Mouse (Mus musculus): ENCODE measurements at regions not wholly inside any gene's neighbourhood (a gene's known extent, or its start where the extent isn't known, plus 50 kb on each side); places are given as distances from the start of the nearest gene placed in this dataset.

DNA sequence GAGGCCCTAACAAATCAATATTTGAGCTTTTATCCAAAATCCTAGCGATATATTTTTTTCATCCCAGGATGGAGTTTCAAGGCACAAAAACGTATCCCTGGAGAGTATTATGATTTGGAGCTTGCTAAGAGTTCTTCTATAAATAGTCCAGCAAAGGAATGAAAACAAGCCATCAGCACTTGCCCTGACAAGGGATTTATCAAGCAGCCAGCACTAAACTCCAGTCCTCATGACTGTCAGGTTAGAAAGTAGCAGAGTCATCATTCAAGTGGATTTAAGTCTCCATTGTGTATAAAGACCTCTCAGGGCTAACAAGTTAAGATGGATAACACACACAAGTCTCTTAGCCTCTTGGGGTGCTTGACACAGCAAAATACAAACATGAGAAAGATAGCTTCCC, 148.6 kb upstream of the Ust start:
- no peak for DNase-seq (ENCODE audit: inconsistent ontology term)

DNA sequence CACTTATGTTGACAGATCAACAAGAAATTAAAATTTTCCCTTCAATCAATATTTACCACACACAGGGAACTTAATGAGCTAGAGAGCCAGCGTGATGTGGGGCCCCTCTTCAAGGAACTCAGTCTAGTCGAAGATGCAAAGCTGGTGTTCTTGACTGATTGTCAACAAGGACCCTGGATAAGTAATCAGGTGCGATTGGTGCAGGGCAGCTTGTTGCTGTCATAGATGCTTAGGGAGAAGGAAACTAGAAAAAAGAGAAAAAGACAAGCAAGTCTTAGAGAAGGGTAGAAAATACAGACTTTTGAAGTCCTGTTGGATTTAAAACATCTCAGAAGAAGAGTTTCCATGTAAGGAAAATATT, 140.3 kb upstream of the Ust start:
- DNase-seq (ENCODE audit: inconsistent ontology term) = no peak

DNA sequence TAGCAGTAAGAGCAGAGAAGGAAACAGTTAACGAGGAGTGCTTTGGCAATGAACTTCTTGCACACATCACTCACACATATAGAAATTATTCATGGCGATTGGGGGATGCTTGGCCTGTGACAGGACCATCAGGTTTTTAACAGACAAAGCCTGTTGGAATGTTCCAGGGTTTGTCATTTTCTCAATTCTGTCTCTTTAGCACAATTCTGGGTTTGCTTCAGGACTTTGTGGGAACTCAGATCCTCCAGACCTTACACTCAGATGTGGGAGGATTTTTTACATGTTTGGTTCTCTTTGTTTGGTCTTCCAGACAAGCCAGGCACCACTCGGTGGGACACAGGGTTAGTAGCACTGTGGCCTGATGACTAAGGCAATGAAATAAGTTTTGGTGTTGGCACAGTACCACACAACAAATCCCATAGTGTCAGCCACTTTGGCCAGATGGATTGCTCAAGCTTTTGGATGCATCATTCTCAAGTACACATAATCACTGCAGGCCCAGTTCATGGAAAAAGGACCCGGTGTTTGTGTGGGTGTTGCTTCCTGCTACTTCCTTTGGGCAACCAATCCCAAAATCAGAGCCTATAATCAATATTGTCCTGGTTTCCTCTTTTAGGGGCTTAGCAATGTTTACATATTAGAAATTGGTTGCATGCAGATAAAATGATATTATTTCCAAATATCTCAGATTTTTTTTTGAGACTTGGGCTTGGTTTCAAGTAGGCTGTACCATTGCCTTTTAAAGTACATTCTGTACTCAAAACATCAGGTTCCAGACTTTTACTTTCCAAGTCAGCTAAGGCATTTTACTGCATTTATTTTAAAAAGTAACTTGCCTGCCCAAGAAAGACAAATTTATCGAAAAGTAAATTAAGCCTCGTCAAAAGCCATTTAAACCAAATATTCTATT, 139.7 kb upstream of the Ust start:
- peak; percentile 64 for DNase-seq (ENCODE audit: inconsistent ontology term)

DNA sequence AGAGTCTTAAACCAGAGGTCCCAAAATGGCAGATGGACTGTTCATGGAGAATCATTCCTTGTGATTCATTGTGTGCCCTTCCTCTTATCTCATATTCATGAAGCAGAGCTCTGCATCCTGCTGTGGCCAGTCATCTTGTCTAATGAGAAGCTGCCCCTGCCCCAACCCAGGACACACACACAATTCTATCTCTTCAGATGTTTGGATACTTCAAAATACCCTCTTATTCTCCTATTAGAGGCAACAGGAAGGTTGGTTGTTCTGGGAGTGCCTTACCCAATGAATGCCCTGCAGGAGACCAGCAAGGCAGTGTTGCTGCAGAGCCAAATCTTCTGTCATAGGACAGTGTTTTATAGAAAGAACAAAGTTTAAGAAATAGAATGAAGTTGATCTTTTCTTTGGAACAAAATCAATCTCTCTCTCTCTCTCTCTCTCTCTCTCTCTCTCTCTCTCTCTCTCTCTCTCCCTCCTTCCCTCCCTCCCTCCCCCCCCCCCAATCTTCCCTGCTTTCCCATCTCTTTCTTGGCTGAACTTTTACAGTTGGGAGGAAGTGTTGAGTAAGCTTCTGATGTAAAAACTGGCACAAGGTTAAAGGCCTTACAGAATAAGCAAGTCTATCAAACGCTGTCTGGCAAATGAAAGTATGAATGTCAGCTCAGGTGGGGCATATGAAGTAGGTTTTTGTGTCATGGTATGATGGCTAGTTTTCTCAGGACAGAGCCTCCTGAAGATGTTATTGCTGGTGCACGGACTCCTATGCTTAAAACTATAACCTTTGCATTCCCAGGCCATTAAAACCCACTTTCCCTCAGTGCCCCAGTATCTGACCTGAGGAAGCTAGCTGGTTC, 138.8 kb upstream of the Ust start:
- peak; percentile 13 for DNase-seq (ENCODE audit: inconsistent ontology term)

DNA sequence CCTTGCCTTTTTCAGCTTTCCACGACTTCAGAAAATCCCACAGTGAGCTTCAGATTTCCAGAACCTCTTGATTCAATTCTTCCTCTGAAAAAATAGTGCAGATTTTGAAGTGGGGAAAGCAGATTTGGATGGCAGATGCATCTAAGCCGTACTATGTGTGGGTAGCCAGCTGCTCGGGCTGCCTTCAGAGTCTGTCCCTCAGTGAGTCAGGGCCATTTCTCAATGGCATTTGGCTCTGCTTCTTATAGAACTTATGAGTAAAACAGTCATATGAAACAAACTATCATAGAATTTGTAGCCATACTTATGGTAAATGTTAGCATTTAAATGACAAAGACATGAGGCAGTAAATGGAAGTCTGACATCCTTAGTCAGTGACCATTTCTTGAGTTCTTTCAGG, 135.0 kb upstream of the Ust start:
- DNase-seq (ENCODE audit: inconsistent ontology term) = no peak

DNA sequence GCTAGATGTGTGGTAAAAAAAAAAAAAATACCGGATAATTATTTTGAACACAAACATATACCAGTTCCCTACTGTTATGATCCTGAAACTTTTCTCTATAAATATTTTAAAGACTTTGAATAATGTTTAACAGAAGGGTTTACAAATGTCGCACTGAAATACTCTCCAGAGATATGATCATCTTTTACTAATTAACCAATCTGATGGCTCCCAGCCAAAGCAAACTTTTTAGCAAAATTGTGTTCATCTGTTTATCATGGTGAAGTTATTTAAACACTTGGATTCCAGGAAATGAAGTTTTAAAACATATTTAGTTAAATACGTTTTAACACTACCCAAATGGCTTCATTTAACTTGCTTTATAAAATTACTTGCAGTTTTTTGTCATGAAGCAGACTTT, 123.6 kb upstream of the Ust start:
- DNase-seq (ENCODE audit: inconsistent ontology term) = no peak

DNA sequence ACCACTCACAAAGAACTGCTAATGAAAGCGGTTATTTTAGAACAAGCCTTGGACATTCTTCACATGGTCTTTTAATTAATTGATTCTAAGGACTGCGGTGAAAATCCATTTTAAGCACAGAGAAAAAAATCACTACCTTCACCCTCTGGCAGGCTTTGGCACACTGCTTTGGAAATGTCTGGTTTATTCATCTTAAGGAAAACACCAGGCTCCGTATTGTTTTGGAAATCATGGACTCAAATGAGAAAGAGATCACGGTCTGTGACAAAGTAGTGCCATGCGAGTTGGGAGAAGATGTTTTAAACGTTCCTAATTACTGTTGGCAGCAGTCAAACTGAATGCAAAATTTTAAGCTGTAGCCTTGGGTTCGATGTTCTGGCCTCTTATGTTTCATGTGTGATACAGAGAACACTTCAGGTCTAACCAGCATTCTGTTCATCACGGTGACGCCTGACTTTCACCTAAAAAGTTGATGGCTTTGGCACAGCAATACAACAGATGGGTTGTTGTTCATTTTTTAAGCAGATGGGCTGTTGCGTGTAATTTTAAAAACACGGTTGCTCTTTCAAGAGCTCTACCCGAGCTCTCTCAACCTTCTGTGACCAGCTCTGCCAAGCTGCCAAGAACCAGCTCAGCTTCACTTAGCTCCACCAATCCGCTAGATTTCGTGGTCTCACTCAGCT, 105.7 kb upstream of the Ust start:
- peak; percentile 49 for DNase-seq (ENCODE audit: inconsistent ontology term)

DNA sequence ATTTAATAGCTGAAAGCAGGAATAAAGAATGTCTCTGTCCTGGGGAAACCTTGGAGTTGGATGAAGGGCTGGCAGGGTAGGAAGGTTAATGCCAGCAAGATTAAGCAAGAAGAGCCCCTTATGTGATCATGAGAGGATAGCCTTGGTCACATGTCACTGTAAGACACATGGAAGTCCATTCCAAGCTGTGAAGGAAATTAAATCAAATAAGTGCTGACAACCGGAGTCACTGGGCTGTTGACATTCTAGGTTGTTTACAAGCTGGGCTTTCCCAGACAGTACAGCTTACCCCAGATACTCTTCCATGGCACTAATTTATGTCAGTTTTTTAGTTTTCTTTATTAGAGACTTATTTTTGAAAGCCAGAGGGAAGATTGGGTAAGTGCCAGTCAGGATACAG, 100.1 kb upstream of the Ust start:
- DNase-seq (ENCODE audit: inconsistent ontology term) = no peak

DNA sequence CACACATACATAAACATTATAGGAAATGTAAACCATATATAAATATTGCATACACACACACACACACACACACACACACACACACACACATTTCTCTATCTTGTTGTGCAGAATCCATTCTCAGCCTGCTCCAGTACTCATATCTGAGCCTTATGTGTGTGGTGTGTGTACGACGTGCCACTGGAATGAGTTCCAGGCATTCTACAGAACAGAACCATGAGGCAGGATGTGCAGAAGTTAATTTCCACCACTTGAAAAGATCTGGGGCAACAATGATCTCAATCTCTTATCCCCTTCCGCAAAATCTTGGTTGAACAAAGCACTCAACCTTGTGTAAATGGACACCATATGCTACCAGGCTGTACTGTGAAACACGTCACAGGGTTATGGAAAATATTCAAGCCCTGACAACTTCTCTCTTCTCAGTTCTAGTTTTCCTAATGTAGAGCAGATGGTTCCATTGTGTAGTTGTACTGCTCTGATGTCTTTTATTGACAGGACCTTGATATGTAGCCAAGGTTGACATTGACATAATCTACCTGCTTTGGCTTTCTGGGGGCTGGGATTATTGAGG, 96.9 kb upstream of the Ust start:
- no peak for DNase-seq (ENCODE audit: inconsistent ontology term)

DNA sequence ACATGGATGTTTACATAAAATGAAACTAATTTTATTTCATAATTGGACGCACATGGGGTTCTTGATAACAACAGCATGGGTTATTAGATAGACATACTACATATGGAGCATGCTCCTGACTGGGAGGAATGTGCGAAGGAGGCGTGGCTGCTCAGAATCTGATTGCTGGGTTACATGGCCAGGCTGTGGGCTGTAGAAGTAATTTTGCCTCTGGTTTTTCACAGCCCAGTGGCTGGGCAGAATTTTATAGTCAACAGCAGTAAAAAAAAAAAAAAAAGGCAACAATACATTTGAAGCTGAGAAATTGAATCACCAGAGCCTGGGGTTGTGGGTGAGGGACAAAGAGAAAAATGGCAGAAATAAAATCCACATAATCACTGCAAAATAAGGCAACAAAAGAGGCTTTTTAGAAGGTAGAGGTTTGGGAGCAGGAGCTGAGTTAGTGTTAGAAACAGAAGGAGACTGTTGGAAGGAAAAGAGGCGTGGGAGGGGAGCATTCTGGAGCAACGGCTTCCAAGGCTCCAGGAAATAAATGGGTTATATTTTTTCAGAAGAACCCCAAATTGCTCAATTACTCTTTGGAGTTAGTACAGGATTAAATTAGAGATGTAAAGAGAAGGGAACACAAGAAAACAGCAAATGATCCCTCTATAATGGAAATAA, 71.4 kb upstream of the Ust start:
- peak; percentile 56 for DNase-seq (ENCODE audit: inconsistent ontology term)

DNA sequence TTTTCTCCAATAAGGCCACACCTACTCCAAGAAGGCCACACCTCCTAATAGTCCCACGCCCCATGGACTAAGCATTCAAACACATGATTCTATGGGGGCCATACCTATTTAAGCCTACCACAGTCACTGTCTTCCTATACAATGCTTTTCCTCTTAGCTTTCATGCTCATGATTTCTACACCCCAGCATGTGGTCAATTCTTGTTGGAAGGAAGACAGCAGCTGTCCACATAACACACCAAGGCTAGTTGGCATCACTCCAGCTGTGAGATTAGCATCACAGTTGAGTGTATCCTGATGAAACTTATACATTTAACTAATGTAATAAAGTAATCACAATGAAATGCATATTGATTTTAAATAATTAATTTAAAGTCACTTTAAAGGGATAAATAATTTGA, 70.5 kb upstream of the Ust start:
- no peak for DNase-seq (ENCODE audit: inconsistent ontology term)

DNA sequence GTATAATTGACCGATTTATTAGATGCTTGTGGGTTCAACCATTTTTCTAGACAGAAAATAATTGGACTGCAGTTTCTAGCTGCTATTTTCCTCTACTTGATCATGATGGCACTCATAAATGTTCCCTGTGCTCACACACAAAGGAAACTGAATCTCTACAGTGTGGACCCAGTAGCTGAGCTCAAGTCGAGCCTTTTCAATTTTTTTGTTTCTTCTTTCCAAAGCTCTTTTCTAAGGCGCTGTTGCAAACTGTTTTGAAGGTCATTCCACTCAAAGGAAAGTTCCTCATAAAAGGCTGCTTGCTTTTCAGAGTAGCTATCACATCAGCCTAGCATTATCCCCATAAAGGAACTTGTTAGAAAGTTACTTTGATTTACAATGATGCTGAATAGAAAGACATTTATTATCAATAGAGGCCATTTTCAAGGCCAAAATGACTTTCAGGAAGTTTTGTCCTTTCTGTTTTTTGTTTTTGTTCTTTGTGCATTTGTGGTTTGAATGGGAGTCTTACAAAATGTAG, 65.8 kb upstream of the Ust start:
- DNase-seq (ENCODE audit: inconsistent ontology term) = no peak

DNA sequence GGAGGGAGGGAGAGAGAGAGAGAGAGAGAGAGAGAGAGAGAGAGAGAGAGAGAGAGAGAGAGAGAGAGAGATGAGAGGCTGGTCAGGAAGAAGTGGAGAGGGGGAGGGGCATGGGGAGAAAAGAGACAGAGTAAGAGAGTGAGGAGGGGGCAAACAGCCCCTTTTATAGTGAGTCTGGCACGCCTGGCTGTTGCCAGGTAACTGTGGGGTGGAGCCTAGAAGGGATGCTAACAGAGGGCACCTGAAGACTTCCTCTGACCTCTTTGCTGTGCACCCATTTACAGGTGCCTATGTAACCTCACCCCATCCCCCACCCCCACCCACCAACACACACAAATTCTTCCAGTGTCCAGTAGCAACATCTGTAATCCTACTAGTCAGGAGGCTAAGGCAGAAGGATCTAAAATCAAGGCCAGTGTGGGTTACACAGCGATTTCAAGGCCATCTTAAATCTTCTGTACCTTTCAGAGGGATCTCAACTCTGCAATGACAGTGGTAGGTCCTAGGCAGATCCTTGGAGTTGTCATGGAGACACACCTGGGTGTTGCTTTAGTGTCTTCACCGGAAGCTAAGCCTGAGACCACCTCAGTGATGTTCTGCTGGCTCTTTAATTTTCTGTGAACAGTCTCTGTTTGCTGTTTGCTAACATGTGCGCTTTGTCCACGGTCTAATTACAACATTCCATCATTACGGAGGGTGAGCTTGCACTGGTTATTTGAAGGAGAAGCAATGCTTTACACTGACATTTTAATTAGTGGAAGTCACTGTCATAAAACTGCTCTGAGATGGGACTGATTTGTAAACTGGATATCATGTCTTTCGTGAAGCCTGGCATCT, 65.1 kb upstream of the Ust start:
- peak; percentile 75 for DNase-seq (ENCODE audit: inconsistent ontology term)

DNA sequence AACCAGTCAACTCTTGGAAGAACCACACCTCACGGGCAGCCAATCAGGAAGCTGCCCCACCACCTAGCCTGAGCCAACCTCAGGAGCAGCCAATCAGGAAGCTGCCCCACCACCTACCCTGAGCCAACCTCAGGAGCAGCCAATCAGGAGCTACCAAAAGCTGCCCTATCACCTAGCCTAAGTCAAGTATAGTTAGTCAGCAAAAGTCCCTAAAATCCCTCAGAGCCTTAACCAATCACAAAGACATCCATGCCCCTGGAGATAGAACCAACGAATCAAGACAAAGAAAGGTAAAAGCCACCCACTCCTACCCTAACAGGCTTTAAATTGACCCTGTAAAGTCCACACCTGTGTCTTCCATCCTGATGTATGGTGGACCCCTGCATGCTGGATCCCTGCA, 61.7 kb upstream of the Ust start:
- no peak for DNase-seq (ENCODE audit: inconsistent ontology term)

DNA sequence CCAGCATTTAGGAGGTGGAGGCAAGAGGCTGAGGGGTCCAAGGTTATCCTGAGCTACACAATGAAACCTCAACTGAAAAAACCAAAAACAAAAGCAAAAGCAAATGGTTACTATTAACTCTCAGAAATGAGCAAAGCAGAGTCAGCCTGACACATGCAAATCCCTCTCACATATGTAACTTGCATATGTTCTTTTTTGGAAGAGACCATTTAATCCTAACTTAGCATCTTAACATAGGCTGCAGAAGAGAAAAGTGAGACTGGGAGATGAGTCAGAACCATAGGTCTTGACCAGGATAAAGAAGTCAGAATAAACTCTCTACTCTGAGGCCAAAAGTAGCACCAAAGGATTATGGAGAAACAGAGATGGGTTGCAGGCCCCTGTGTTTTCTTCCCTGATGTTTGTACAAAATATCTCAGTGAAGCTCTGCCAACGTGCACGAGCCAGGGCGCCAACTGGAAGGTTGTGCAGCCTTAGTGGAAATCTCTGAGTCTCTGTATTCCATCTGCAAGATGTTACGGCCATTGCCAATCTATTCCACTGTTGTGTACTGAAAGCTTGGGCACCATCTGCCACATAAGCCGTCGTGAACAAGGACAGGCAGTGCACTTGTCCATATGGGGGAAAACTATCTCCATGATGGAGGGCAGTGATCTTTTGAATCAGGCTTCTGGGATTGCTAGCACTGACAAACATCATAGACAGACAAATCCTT, 59.2 kb upstream of the Ust start:
- DNase-seq (ENCODE audit: inconsistent ontology term) = no peak
